Mouse (Mus musculus): Measurements from ENCODE around the gene Nedd8.

Nedd8 gene

DNA sequence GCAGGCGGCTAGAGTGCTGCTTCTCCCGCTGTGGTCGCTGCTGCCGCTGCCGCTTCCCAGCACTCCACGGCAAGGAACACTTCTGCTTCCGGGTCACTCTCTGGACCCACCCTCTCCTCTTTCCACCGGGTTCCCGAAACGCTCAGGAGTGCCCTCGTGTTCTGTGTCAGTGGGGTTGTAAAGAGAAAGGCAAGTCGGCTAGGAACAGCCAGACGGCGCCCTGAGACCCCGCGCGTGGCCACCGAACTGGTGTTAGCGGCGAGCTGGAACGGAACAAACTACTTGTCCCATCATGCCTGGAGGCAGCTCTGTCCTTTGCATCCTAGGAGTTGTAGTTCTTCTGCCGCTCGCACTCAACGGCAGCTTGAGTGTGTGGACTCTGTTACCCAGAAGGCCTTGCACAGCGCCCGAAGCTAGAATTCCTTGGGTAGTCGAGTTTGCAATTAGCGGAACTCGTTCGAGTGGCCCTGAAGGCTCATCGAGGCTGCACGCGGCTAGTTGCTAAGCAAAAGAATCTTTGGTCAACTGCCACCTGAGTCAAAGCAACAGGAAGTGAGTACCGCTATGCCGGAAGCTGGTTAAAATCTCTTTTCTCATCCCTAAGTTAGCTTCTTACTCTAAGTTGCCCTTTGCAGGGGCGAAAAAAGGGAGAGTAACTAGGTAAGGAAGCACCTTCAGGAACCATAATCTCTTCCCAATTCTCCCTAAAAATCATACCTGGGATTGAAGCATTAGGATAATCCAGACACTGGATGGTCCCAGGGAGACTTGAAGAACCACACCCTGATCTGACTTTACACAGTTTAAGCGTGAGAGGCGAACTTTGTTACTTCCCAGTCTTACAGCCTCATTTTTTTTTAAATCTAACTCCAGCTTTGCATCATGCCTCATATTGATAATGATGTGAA, at the start of gene Nedd8, which contains the start of gene Gmpr2:
TSS of gene Nedd8 (minus strand) at position 292 of the 908 bp plus-strand sequence.
TSS of gene Gmpr2 (plus strand) at position 109 of the 908 bp plus-strand sequence.
- peak; percentile 90 for DNase-seq (ENCODE audit: low read depth)

DNA sequence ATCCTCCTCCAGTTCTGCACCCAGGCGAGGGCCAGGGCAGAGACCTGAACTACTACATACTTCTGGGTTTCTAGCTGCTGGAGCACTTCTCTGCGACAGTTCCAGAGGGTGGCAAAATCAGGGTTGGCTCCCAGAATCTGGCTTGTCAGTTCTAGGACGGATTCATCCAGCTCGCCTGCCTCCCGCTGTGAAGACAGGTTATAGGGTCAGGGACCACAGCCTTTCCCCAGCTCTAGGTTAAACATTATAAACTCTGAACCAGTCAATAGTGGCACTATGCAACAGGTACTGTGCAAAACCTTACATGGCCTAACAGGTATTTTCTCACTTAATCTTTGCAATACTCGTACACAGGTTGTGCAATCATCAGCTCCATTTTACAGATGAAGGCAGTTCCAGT, 49.2 kb upstream of the Nedd8 start:
- no peak for DNase-seq (ENCODE audit: low read depth)

DNA sequence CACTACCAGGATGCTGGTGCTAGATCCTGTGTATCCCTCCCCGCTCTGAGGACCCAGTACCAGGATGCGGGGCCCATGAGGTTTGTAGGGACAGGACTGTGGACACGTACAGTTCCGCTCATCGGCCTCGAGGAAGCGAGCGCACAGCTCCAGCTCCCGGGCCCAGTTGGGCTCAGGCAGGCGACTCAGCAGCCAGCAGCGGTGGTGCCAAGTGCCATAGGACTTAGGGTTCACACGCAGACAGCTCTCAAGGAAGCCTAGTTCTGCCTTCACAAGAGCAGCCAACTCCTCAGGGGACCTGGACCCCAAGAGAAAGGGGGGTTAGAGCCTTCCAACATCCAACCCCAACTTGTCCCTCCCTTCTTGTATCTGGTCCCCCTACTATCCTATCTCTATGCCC, 48.7 kb upstream of the Nedd8 start:
- DNase-seq (ENCODE audit: low read depth) = no peak

DNA sequence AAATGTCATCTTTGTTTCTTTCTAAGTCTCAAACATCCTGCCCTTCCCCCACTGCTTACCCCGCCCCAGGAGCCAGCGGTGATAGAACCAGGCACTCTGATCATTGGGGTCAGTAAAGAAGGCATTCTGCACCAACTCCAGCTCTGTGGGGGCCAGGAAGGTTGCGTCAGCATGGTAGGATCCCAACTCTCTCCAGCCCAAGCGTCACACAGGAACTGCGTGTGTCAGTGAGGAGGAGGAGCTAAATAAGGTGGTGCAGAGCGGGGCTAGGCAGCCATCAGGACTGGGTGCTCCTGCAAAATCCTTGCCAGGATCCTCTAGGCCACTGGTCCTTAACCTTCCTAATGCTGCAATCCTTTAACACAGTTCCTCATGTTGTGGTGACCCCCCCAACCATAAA, 47.8 kb upstream of the Nedd8 start:
- DNase-seq (ENCODE audit: low read depth) = no peak

DNA sequence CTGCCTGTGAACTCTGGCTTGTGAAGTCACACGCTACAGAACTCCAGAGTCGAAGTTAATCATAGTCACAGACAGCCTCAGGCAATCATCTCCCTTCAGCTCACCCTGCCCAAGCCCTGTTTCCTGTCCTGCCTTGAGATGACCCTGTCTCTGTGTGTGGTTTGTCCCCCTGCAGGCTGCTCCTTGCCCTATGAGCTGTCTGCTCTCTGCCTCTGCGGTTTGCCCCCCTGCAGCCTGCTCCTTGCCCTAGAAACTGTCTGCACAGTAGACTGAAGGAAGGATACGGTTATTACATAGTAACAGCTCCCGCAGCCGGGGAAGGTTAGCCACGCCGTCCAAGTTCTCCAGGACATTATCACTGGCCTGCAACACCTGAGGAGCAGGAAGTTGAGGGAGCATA, 45.0 kb upstream of the Nedd8 start:
- no peak for DNase-seq (ENCODE audit: low read depth)

DNA sequence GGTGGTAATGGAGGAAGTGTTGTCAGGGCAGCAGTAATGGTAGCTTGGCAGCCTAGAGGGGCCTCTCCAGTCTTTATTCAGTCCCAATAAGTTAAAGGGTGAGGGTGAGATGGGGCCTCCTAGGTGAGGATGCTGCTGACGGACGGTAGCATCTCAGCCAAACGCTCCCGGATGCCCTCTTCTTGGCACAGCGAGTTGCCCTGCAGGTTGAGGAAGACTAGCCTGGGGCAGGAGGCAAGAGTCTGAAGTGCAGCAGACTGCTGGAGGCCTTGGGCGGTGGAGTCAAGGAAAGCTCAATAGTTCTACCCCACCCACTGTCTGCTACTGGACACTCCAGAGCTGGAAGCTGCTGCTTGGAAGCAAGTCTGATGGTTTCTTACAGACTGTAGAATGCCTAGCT, 44.3 kb upstream of the Nedd8 start:
- no peak for DNase-seq (ENCODE audit: low read depth)

DNA sequence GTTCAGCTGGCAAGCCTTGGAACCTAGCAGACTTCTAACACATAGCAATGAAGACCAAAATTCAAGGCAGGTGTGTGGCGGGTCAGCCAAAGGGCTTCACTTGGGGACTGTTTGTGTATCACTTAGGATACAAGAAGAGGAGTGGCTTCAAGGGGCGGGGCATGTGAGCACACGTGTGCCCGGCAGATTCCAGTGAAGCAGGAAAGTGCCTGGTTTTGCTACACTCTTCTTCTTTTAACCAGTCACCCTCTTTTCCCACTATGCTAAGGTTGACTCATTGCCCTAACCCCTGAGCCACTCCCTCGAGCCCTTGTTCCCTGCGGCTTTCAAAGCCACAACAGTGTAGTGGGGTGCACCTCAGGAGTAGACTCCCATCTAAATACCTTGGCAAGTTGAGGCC, 43.0 kb upstream of the Nedd8 start:
- no peak for DNase-seq (ENCODE audit: low read depth)

DNA sequence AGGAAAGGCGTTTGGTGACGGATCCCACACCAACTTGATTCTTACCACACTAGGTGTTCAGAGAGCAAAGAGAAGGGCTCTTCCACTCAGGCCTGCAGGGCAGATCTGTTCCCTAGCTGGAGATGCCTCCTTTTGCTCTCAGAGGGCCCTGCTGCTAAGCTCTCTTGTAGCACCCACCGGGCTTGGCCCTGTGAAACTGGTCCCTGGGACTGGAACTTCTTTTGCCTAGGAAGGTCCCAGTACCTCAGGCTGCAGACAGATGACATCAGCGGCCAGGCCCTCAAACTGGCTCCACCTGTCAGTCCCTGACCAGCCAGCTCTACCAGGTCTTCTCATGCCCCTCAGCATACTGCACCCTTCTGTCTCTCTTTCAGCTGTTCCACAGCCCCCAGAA, 41.8 kb upstream of the Nedd8 start, which contains the start of gene Tgm1:
TSS of gene Tgm1 (minus strand) at position 198 of the 394 bp plus-strand sequence.
- no peak for DNase-seq (ENCODE audit: low read depth)

DNA sequence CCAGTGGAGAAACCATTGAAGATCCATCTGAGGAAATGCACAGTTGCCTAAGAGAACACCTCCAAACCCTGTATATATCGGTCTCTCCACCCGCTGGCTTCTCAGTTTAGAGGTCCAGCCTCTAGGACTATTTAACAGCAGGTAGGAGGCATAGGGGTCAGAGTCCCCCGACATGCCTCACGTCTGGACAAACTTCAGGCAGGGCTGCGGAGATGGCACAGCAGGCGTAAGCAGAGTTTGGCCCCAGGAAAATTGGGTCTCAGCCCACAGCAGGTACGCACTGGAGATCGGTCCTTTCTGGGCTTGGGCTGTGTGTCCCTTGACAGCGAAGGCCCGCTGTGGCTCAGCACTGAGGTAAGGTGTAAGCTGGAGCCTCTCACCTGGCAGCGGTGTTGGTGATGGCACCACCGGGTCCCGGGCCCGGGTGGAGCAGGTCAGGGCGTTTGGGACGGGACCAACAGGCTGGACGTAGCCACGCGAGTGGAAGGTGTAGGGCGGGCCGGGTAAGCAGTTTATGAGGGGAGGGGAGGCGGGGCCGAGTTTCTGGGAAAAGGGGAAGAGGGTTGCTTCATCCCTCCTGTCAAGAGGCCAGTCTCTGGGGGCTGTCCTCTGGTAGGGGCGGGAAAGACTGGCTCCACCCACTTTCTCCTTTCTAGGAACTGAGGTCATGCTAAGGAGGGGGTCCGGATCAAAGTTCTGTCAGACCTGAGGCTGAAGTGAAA, 41.2 kb upstream of the Nedd8 start:
- peak; percentile 56 for DNase-seq (ENCODE audit: low read depth)

DNA sequence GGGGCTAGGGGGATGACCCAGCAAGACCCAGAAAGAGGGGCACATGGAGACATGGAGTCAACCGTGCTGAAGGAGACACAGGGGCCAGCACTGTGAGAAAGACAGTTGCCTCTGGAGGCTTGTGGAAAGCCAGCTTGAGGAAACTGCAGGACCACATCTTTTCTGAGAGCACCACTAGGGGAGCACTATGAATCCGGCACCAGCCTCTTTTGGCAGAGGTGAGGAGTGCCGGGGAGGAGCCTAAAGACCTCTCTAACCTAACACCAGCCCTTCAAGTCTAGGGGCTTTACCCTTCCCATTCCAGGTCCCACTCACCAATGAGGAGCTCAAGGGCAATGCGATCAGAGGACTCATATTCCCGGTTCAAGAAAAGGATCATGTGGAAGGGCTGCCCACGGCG, 39.9 kb upstream of the Nedd8 start:
- DNase-seq (ENCODE audit: low read depth) = no peak

DNA sequence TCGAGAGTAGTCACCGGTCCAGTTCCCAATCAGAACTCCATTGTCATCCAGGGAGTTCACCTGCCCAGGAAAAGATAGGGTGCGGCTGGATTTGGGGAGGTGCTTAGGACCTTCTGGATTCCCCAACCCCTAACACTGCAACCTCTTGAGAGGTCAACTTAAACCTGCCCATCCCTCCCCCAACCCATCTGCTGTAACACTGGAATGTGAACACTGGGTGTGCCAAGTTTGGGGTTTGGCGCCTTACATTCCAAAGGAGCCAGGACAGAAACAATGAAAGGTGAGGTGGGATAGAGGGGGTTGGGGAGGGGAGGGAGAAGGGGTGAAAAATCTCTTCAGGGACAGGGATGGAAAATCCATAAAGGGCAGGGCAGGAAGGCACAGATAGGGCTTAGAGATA, 37.6 kb upstream of the Nedd8 start:
- no peak for DNase-seq (ENCODE audit: low read depth)

DNA sequence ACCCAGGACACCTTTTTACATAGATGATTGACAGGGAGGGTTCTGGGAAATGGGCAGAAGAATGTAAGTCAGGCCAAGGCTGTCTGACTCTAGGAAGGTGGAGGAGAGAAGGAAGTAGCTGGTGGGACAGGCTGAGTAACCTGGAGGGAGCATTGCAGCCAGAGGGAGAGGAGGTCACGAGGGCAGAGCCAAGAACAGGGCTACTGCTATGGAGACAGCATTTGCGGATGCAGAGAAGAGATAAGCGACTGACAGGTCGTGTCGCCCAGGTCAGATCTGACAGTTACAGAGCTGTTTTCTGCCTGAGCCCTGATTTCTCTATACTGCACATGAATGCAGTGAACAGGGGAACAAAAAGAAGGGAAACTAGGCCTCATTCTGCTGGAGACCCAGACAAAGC, 35.5 kb upstream of the Nedd8 start:
- DNase-seq (ENCODE audit: low read depth) = no peak

DNA sequence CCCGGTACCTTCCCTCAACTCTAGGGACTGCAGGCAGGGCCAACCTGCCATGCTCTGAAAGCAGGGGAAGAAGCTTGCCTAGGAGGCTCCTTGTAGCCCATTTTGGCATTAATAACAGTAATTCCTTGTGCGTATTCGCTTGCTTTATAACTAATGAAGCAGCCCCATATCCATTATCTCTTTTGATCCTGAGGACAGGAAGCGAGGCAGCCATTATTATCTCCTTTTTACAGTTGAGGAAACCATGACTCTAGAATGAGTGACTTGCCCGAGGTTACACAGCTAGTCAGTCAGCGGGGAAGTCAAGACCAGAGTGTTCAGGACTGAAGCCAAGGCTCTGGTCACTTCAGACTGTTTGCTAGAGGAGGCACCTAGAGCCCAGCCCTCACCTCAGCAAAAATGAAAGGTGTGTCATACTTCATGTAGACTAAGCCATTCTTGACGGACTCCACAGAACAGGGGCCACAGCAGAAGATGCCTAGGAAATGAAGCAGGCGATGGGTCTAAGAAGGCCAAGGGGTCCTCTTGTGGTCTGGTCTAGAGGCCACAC, 34.2 kb upstream of the Nedd8 start:
- DNase-seq (ENCODE audit: low read depth) = no peak

DNA sequence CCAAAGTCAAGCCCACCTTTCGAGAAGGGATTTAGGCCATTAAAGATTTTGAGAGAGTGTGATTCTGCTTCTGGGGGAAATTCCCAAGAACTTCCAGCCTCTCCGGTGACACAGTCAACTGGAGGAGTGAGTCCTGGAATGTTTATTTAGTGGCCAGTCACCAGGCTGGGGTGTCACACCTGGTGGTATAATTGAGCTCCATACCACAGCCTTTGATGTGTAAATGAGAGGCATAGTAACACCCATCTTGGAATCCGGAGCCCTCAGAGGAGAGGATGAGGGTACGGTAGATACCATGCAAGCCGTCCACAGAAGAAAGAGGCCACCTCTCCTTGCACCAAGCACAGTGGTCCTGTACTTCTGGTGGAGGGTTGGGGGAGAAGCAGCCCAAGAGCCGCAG, 30.8 kb upstream of the Nedd8 start:
- DNase-seq (ENCODE audit: low read depth) = no peak

DNA sequence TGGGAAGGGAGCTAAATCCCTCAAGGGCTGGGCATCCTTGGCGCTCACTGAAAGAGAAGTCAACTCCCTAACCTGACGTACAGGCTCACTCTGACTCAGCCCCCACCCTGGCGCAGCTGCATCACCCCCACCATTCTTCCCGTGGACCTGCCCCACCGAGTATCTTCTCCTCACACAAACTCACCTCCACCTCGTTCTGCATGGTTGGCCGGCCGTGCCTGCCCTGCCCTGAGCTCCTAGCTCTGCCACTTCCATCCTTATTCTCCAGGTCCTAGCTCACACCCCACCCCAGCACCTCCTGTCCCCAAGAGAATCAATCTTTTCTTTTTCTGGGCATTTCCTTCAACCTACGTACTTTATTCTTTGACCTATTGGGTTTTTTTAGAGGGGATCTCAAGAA, 29.2 kb upstream of the Nedd8 start:
- no peak for DNase-seq (ENCODE audit: low read depth)

DNA sequence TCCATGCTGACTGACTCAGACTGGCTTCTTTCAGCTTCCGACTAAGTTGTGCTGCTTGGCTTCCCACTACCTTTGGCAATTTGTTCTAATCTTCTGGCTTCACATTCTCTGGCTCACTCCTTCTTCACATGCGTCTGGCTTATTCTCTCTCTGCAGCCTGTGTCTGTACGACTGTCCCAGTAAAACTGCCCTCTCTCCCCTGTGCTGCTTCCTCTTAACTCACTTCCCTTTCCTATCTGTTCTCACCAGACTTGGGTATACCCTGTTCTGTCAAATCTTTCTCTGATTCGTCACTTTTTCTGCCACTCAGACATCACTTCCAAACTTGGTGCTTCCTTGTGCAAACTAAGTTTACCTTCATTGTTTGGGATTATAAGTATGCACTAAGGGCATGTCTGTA, 25.3 kb upstream of the Nedd8 start:
- DNase-seq (ENCODE audit: low read depth) = no peak

DNA sequence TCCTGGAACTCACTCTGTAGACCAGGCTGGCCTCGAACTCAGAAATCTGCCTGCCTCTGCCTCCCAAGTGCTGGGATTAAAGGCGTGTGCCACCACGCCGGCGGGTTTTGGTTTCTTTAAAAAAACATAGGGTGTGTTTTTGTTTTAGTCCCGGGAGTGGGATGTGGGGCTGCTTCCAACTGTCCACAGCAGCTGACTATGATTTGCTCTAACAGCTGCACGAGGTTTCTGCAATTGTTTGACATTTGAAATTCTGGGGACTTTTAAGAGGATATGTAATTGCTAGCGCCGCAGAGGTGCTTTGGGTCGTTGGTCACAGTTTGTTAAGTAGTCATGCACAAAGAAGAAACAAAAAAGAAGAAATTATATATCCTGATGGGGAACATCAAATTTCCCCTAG, 17.5 kb upstream of the Nedd8 start:
- DNase-seq (ENCODE audit: low read depth) = no peak

DNA sequence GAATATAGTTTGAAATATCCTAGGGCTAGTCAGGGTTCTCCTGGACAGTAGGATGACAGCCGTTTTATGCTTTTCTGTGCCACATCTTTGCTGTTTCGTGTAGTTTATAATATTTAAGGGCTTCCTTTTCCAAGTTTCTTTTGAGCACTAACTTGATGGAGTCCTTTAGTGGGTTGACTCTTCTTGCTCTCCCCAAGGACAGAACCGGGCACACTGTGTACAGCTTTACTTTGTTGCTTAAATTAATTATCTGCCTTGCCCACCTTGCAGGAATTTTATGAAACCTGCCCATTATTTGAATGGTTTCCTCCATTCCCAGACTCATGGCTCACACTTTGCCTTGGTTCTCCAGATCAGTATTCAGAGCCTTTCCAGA, 10.2 kb upstream of the Nedd8 start:
- DNase-seq (ENCODE audit: low read depth) = no peak

DNA sequence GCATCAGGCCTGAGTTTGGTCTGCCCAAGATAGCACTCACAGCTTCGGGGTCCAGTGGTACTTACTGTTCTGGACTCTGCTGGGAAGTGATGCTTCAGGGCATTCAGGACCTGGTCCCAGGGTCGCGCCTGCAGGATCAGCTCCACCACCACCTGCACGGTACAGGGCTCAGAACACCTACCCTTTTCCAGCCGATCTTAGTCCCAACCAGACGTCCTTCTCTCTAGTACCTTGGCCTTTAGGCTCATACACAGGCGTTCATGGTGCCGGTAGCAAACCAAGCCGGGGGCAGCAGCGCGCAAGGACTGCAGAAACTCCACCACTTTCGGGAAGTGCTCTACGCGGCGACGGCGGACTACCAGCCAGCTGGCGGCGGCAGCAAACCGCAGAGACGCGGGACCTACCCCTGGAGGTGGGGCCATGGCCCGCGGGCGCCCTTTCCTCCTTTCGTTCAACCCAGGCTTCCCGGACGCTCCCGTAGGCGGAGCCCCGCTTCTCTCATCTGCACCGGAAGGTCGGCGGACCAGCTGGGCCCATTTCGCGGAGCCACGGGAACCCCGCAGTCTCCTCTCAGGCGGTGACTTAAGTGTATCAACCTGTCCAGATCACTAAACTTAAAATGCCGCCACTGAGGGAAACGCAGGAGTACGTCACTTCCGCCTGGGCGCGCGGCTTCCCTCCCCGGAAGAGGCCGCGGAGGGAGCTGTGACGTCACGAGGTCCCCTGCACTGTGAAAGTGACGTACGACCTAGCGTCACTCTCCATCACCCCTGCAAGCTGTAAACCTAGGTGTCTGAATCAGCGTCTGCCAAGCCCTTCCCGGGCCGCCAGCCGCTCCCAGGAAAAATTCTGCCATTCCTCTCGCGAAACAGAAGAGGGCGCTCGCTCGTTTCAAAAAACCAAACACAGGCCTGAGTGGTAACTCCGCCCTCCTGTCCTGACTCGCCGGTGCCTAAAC, 9.5 kb upstream of the Nedd8 start, which contains the start of gene Tinf2:
TSS of gene Tinf2 (minus strand) at position 661 of the 958 bp plus-strand sequence.
- peak; percentile 95 for DNase-seq (ENCODE audit: low read depth)

DNA sequence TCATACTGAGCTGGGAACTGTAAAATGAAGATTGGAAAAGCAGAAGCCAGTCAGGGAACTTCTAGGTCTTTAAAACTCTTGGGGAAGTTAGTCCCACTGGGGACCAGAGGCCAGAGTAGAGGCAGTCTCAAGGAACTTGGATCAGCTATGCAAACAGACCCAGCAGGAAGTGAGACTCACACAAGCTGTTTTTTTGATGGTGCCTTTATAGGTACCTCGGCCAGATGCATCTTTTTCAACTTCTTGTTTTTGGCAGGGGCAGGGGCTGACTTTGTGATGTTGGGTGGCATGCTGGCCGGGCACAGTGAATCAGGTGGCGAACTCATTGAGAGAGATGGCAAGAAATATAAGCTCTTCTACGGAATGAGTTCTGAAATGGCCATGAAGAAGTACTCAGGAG, 5.7 kb upstream of the Nedd8 start:
- DNase-seq (ENCODE audit: low read depth) = no peak

DNA sequence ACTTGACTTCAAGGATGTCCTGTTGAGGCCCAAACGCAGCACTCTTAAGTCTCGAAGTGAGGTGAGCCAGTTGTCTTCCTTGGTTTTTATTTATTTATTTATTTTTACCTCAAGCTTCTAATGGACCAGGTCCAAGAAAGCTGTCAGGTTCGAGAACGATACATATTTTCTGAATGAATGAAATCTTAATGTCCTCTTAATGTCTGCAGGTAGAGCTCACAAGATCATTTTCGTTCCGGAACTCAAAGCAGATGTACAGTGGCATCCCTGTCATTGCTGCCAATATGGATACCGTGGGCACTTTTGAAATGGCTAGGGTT, 777 bp upstream of the Nedd8 start:
- no peak for DNase-seq (ENCODE audit: low read depth)

DNA sequence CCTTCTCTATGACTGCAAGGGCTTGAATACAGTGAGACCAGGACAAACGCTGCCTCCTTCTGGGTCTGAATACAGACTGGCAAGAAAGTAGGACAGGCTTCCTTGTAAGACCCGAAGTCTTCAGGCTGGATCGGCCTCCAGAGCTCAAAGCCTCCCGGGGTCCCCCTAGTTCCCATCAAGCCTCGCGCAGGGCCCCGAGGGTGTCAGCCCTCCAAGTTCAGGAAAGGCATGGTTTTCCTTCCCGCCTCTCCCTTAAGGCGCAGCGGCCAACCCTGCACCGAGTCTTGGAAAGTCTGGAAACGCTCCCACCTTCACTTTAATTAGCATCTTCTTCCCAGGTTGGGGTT, 465 bp downstream of the Nedd8 start:
- DNase-seq (ENCODE audit: low read depth) = no peak

Measured in c-Kit-positive CD71-negative TER-119-negative erythroid progenitor cells, embryonic 14.5 days (primary cell).